Mouse (Mus musculus) stomach, postnatal 0 days (tissue): ENCODE data around the gene Gabpb1.

Source experiments
- CTCF ChIP-seq: IDR thresholded peaks from 2 replicates; pipeline ENCODE4 v1.5.1; 2016; ENCODE audit warnings: antibody characterized with exemption, low read depth, mild to moderate bottlenecking, moderate library complexity
- EP300 ChIP-seq: optimal IDR thresholded peaks from 2 replicates; pipeline ENCODE3; 2016; ENCODE audit warnings: antibody characterized with exemption

- TF ChIP-seq CTCF (no peak), EP300 (no peak)
Observed at GRCm38 (mm10) chr2:126579282-126579681, 96.9 kb downstream of the Gabpb1 start.
